Mouse (Mus musculus): ENCODE data around the gene Atf6b.

Atf6b gene

DNA sequence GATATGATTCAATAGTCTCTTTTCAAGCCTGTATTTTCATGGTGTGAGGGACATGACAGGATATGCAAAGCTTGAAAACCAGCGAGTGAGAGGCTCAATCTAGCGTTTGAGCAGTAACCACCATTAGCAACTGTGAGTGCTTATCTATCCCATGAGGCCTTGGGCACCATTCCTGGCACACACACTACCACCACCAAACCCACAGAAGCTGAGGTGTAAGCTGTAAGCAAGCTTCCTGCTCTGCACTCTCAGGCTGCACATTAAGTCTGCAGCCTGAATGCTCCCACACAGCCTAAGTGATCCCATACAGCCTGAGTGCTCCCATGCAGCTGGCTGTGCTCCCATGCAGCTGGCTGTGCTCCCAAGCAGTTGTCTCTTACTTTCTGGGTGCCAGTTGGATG lies 53.7 kb downstream of the Atf6b start:
- peak; percentile 48 for DNase-seq

Data from right cerebral cortex, postnatal 25 days (tissue).